Comparison of ENCODE assay signal across 26 mouse cellular contexts in genomic region chr15:12279816-12280215, GRCm38 (mm10). TPM values are rescaled to one million over a fixed set of nuclear protein-coding genes. Genes with fewer than 3 reads are reported as not detected.
DNase-seq lines count a peak whose midpoint lies in the region; ATAC-seq lines count a peak whose summit lies in the region.
"Had no signal": no experiment of that assay in that cellular context is flagged by ENCODE, and none has a peak within 500 bp of the region (broad histone marks: within the 10 kb centered on the region; RNA-seq: fewer than 3 reads in every experiment).

No protein-coding gene starts in this region.

- ATAC-seq in megakaryocyte progenitor cell, adult 5-6 weeks (replicated peaks; ENCODE audit: poor library complexity) = peak; percentile 52
- ATAC-seq: CD4-positive, CD25-positive, alpha-beta regulatory T cell, adult 4 months; forebrain, embryonic 14.5 days; forebrain, embryonic 16.5 days had no signal

- DNase-seq in adrenal gland, adult 2 months = peak; percentile 16
- DNase-seq in adrenal gland, postnatal 36 days = no peak
- DNase-seq in 3T3-L1 (ENCODE audit: low read depth, low spot score) (peak; percentile 26), NIH3T3 (ENCODE audit: low read depth) (peak; percentile 10)
- no peak for DNase-seq in layer of hippocampus, adult 8-10 months (ENCODE audit: low spot score in 2 of 2)
- DNase-seq in left cerebral cortex, adult 8-10 months (ENCODE audit: low spot score in 2 of 2) = no peak
- DNase-seq: adrenal gland, adult 8-10 months; adrenal gland, postnatal 14 days; B cell, adult 2 months; cerebellum, adult 11 months; cerebellum, adult 18-20 months; cerebellum, adult 8-10 months; cerebellum, adult 9-11 months; cerebellum, postnatal 14 days; cerebellum, postnatal 36 days; embryo, embryonic 11 days had no signal

RNA-seq across cellular contexts. Expression of gene Golph3, which starts 41.4 kb away (rescaled TPM):
- total RNA-seq in adrenal gland, adult 2 months (2021) = 100 to 1,000 TPM; 127 to 150 TPM
- polyA plus RNA-seq in adrenal gland, adult 2 months (2012; rRNA removed) = 157 and 164 TPM in 2 replicates
- total RNA-seq in adrenal gland, postnatal 36 days (2021) = 100 to 1,000 TPM; 138 to 153 TPM
- 110 and 118 TPM in 2 replicates for total RNA-seq in megakaryocyte progenitor cell, adult 5-6 weeks (2015)
- 86.6 and 94.4 TPM in 2 replicates for total RNA-seq in megakaryocyte progenitor cell, adult 5-6 weeks (2017)
- total RNA-seq in layer of hippocampus, adult 8-10 months (2022) = 10 to 100 TPM; 80.3 to 88.4 (median 83.4) TPM
- total RNA-seq in left cerebral cortex, adult 8-10 months (2022) = 10 to 100 TPM; 79.2 to 88.1 (median 83.0) TPM

RNA-seq across cellular contexts. Expression of gene 1810049J17Rik, which starts 41.9 kb away (rescaled TPM):
- total RNA-seq in adrenal gland, adult 2 months (2021) = 1 to 10 TPM in 1 of 2 experiments, under 1 TPM in 1; 0.73 to 2.2 TPM
- polyA plus RNA-seq in adrenal gland, adult 2 months (2012; rRNA removed) = 0.75 and 1.8 TPM in 2 replicates
- total RNA-seq in adrenal gland, postnatal 36 days (2021) = 1 to 10 TPM in 1 of 2 experiments, under 1 TPM in 1; 0.92 to 1.3 TPM
- not detected in 2 replicates for total RNA-seq in megakaryocyte progenitor cell, adult 5-6 weeks (2015)
- 0.58 TPM in 1 of 2 replicates, not detected in the other for total RNA-seq in megakaryocyte progenitor cell, adult 5-6 weeks (2017)
- total RNA-seq in layer of hippocampus, adult 8-10 months (2022) = 1 to 10 TPM in 1 of 4 experiments, not detected in 3; 1.6 TPM
- total RNA-seq in left cerebral cortex, adult 8-10 months (2022) = 1 to 10 TPM in 3 of 4 experiments, not detected in 1; 1.2 to 1.7 (median 1.6) TPM
- polyA plus RNA-seq: brain, embryonic 14.5 days; CD4-positive, CD25-positive, alpha-beta regulatory T cell, adult 4 months; embryonic facial prominence, embryonic 11.5 days; embryonic facial prominence, embryonic 13.5 days; erythroblast, embryonic 14.5 days; forebrain, embryonic 10.5 days; forebrain, embryonic 12.5 days; forebrain, embryonic 16.5 days had no signal

Comparison
In these comparisons a context has a peak if more than half of its experiments do, and no peak if none do; other contexts are left out.
1. DNase-seq: peak in adrenal gland, adult 2 months (single experiment), 3T3-L1 (single experiment) and NIH3T3 (single experiment); none in adrenal gland, postnatal 36 days (0 of 2), layer of hippocampus, adult 8-10 months (0 of 2) and left cerebral cortex, adult 8-10 months (0 of 2).